Mouse (Mus musculus): Measurements from ENCODE around the gene Taar8a. TPM values are rescaled to one million over a fixed set of nuclear protein-coding genes. Genes with fewer than 3 reads are reported as not detected.

Gene Taar8a
- total and polyA plus RNA-seq, 3 experiments = not detected

GRCm38 (mm10) chr10:24052039-24052438 lies 24.3 kb upstream of the Taar8a start:
- no peak for DNase-seq (ENCODE audit: low read depth, low spot score)
- Histone ChIP-seq H3K9me3 (replicated peaks; ENCODE audit: insufficient read depth, low read length) (no peaks in the 10 kb centered on the region), H3K9ac (ENCODE audit: control insufficient read depth, low read depth, low read length, poor library complexity, severe bottlenecking) (no peak overlapping the region), H3K27me3 (ENCODE audit: control insufficient read depth in 1 of 2, insufficient read depth in 2 of 2, low read length in 2 of 2) (peaks cover 0 to 3% of the 10 kb centered on the region in 2 experiments; a peak in 1 of 4 replicates), H3K4me3 (ENCODE audit: control insufficient read depth in 1 of 2, insufficient read depth in 1 of 2, low read depth in 2 of 2, low read length in 2 of 2) (no peak overlapping the region), H3K4me1 (ENCODE audit: control insufficient read depth in 1 of 2, insufficient read depth in 2 of 2, low read length in 2 of 2) (no peaks in the 10 kb centered on the region), H3K27ac (ENCODE audit: control insufficient read depth, low read depth, low read length) (no peak overlapping the region), H3K79me2 (ENCODE audit: control insufficient read depth, insufficient read depth, low read length, poor library complexity) (no peaks in the 10 kb centered on the region), H3K36me3 (ENCODE audit: control insufficient read depth in 1 of 2, insufficient read depth in 2 of 2, low read length in 2 of 2) (no peaks in the 10 kb centered on the region)
- TF ChIP-seq POLR2AphosphoS2 (IDR thresholded peaks at IDR 0.05; ENCODE audit: low read length) = no peak
- no peak for TF ChIP-seq MAFK (IDR thresholded peaks at IDR 0.05; ENCODE audit: borderline replicate concordance, low read depth, low read length)
- no peak for TF ChIP-seq SIN3A (IDR thresholded peaks at IDR 0.05; ENCODE audit: low read length)
- TF ChIP-seq USF1 (IDR thresholded peaks at IDR 0.05; ENCODE audit: low read depth, low read length) = no peak
- TF ChIP-seq KAT2A (conservative IDR thresholded peaks at IDR 0.05; ENCODE audit: low read depth, low read length) = no peak
- no peak for TF ChIP-seq MYC (IDR thresholded peaks at IDR 0.05; ENCODE audit: low read depth, low read length)
- no peak for TF ChIP-seq E2F4 (IDR thresholded peaks at IDR 0.05; ENCODE audit: borderline replicate concordance, low read depth, low read length)
- no peak for TF ChIP-seq ETS1 (IDR thresholded peaks at IDR 0.05; ENCODE audit: low read depth, low read length)
- TF ChIP-seq ZKSCAN1 (IDR thresholded peaks at IDR 0.05; ENCODE audit: low read depth, low read length) = no peak
- no peak for TF ChIP-seq MYB (IDR thresholded peaks at IDR 0.05; ENCODE audit: low read depth, low read length)
- TF ChIP-seq TAL1 (IDR thresholded peaks at IDR 0.05; ENCODE audit: low read length) = no peak
- no peak for TF ChIP-seq RCOR1 (IDR thresholded peaks at IDR 0.05; ENCODE audit: low read depth, low read length)
- TF ChIP-seq ZMIZ1 (IDR thresholded peaks at IDR 0.05; ENCODE audit: low read depth, low read length) = no peak
- TF ChIP-seq EP300 (IDR thresholded peaks at IDR 0.05; ENCODE audit: low read depth in 1 of 2, low read length in 2 of 2) = no peak
- no peak for TF ChIP-seq ZNF384 (IDR thresholded peaks at IDR 0.05; ENCODE audit: low read depth, low read length)
- TF ChIP-seq UBTF (IDR thresholded peaks at IDR 0.05; ENCODE audit: borderline replicate concordance, insufficient read depth, low read depth, low read length) = no peak
- no peak for TF ChIP-seq MAX (IDR thresholded peaks at IDR 0.05; ENCODE audit: low read length)

- Histone ChIP-seq H3K27ac (ENCODE audit: control insufficient read depth, low read depth, low read length) (no peak overlapping the region), H3K36me3 (ENCODE audit: control insufficient read depth in 1 of 2, insufficient read depth in 2 of 2, low read length in 2 of 2) (no peaks in the 10 kb centered on the region), H3K27me3 (ENCODE audit: control insufficient read depth in 1 of 2, insufficient read depth in 2 of 2, low read length in 2 of 2) (no peaks in the 10 kb centered on the region), H3K9me3 (replicated peaks; ENCODE audit: insufficient read depth, low read length) (no peaks in the 10 kb centered on the region), H3K9ac (ENCODE audit: control insufficient read depth, low read depth, low read length, poor library complexity, severe bottlenecking) (no peak overlapping the region), H3K79me2 (ENCODE audit: control insufficient read depth, insufficient read depth, low read length, poor library complexity) (no peaks in the 10 kb centered on the region), H3K4me3 (ENCODE audit: control insufficient read depth in 1 of 2, insufficient read depth in 1 of 2, low read depth in 2 of 2, low read length in 2 of 2) (no peak overlapping the region), H3K4me1 (ENCODE audit: control insufficient read depth in 1 of 2, insufficient read depth in 2 of 2, low read length in 2 of 2) (no peaks in the 10 kb centered on the region)
- DNase-seq (ENCODE audit: low read depth, low spot score) = no peak
- no peak for TF ChIP-seq CHD1 (IDR thresholded peaks at IDR 0.05; ENCODE audit: low read depth, low read length)
- TF ChIP-seq ETS1 (IDR thresholded peaks at IDR 0.05; ENCODE audit: low read depth, low read length) = no peak
- no peak for TF ChIP-seq NRF1 (IDR thresholded peaks at IDR 0.05; ENCODE audit: insufficient read depth, low read depth, low read length, poor library complexity, severe bottlenecking)
- no peak for TF ChIP-seq USF2 (IDR thresholded peaks at IDR 0.05; ENCODE audit: borderline replicate concordance in 1 of 2, insufficient read depth in 1 of 2, low read depth in 1 of 2, low read length in 2 of 2)
- TF ChIP-seq GATA1 (IDR thresholded peaks at IDR 0.05; ENCODE audit: low read depth, low read length) = no peak
- TF ChIP-seq POLR2A (IDR thresholded peaks at IDR 0.05; ENCODE audit: control insufficient read depth in 1 of 2, insufficient read depth in 1 of 2, low read depth in 1 of 2, low read length in 2 of 2, poor library complexity in 1 of 2) = no peak
- no peak for TF ChIP-seq USF1 (IDR thresholded peaks at IDR 0.05; ENCODE audit: low read depth, low read length)
- no peak for TF ChIP-seq EP300 (IDR thresholded peaks at IDR 0.05; ENCODE audit: low read depth in 1 of 2, low read length in 2 of 2)
- no peak for TF ChIP-seq MYC (IDR thresholded peaks at IDR 0.05; ENCODE audit: low read depth, low read length)
- no peak for TF ChIP-seq NELFE (IDR thresholded peaks at IDR 0.05; ENCODE audit: low read depth, low read length)
- TF ChIP-seq HCFC1 (IDR thresholded peaks at IDR 0.05; ENCODE audit: low read depth, low read length) = no peak
- TF ChIP-seq KAT2A (conservative IDR thresholded peaks at IDR 0.05; ENCODE audit: low read depth, low read length) = no peak
- TF ChIP-seq ZNF384 (IDR thresholded peaks at IDR 0.05; ENCODE audit: low read depth, low read length) = no peak
- no peak for TF ChIP-seq MAZ (IDR thresholded peaks at IDR 0.05; ENCODE audit: low read depth, low read length)
- no peak for TF ChIP-seq MAFK (IDR thresholded peaks at IDR 0.05; ENCODE audit: borderline replicate concordance, low read depth, low read length)
- TF ChIP-seq MEF2A (IDR thresholded peaks at IDR 0.05; ENCODE audit: extremely low read depth, insufficient replicate concordance, low read depth, low read length, poor library complexity, severe bottlenecking) = no peak
- no peak for TF ChIP-seq SMC3 (IDR thresholded peaks at IDR 0.05; ENCODE audit: low read depth, low read length)
- no peak for TF ChIP-seq ZMIZ1 (IDR thresholded peaks at IDR 0.05; ENCODE audit: low read depth, low read length)
- TF ChIP-seq TBP (IDR thresholded peaks at IDR 0.05; ENCODE audit: low read depth, low read length) = no peak
Observed at GRCm38 (mm10) chr10:24058986-24059385, 17.3 kb upstream of the Taar8a start.

Data from MEL (cell line).